Mouse (Mus musculus): ENCODE data around the gene Tapbpl. TPM values are rescaled to one million over a fixed set of nuclear protein-coding genes. Genes with fewer than 3 reads are reported as not detected.

The Tapbpl gene
- polyA plus RNA-seq, 1 experiment from 2014 or later: 1.9 TPM

- H3K9me3 ChIP-seq: no peaks in the 10 kb centered on the region
- H3K4me3 ChIP-seq: no peak overlapping the region
- H3K36me3 ChIP-seq: no peaks in the 10 kb centered on the region
- no peaks in the 10 kb centered on the region for H3K4me1 ChIP-seq
- 87% methylated on average over 10 of the region's 10 CpGs for WGBS
- no peak overlapping the region for H3K27ac ChIP-seq (replicated peaks)
- ATAC-seq (ENCODE audit: low FRiP score, low read depth): no peak
- no peaks in the 10 kb centered on the region for H3K27me3 ChIP-seq
- H3K9ac ChIP-seq (replicated peaks): no peak overlapping the region
- H3K4me2 ChIP-seq (replicated peaks): no peak overlapping the region
These were observed 28.4 kb upstream of the Tapbpl start for GRCm38 (mm10) chr6:125260006-125260555.

GRCm38 (mm10) chr6:125256222-125256966 is 24.7 kb upstream of the Tapbpl start:
- WGBS: 79% methylated on average over 8 of the region's 8 CpGs

GRCm38 (mm10) chr6:125255516-125256044 is 23.9 kb upstream of the Tapbpl start:
- H3K4me3 ChIP-seq: no peak overlapping the region
- no peak overlapping the region for H3K27ac ChIP-seq (replicated peaks)
- WGBS: 85% methylated on average over 7 of the region's 7 CpGs
- H3K9ac ChIP-seq (replicated peaks): no peak overlapping the region
- H3K4me1 ChIP-seq: no peaks in the 10 kb centered on the region
- ATAC-seq (ENCODE audit: low FRiP score, low read depth): no peak
- no peaks in the 10 kb centered on the region for H3K27me3 ChIP-seq
- no peaks in the 10 kb centered on the region for H3K9me3 ChIP-seq
- no peaks in the 10 kb centered on the region for H3K36me3 ChIP-seq
- H3K4me2 ChIP-seq (replicated peaks): no peak overlapping the region

More at GRCm38 (mm10) chr6:125256222-125256966, 24.7 kb upstream of the Tapbpl start:
- Histone ChIP-seq H3K27me3 (no peaks in the 10 kb centered on the region), H3K27ac (replicated peaks) (no peak overlapping the region), H3K4me2 (replicated peaks) (no peak overlapping the region), H3K9ac (replicated peaks) (no peak overlapping the region), H3K9me3 (no peaks in the 10 kb centered on the region), H3K4me1 (no peaks in the 10 kb centered on the region), H3K36me3 (no peaks in the 10 kb centered on the region), H3K4me3 (no peak overlapping the region)
- ATAC-seq (ENCODE audit: low FRiP score, low read depth): no peak

- no peak overlapping the region for H3K4me3 ChIP-seq
- no peak overlapping the region for H3K27ac ChIP-seq (replicated peaks)
- WGBS: 82% methylated on average over 14 of the region's 14 CpGs
- no peak for ATAC-seq (ENCODE audit: low FRiP score, low read depth)
- no peaks in the 10 kb centered on the region for H3K27me3 ChIP-seq
- H3K4me2 ChIP-seq (replicated peaks): no peak overlapping the region
- H3K36me3 ChIP-seq: no peaks in the 10 kb centered on the region
- no peaks in the 10 kb centered on the region for H3K4me1 ChIP-seq
- H3K9ac ChIP-seq (replicated peaks): no peak overlapping the region
- no peaks in the 10 kb centered on the region for H3K9me3 ChIP-seq
These were observed 22.4 kb upstream of the Tapbpl start for GRCm38 (mm10) chr6:125253863-125254715.

- Histone ChIP-seq H3K36me3 (no peaks in the 10 kb centered on the region), H3K4me2 (replicated peaks) (no peak overlapping the region), H3K9me3 (no peaks in the 10 kb centered on the region), H3K4me1 (no peaks in the 10 kb centered on the region), H3K27me3 (no peaks in the 10 kb centered on the region), H3K4me3 (no peak overlapping the region), H3K27ac (replicated peaks) (no peak overlapping the region), H3K9ac (replicated peaks) (no peak overlapping the region)
- 93% methylated on average over 8 of the region's 8 CpGs for WGBS
- ATAC-seq (ENCODE audit: low FRiP score, low read depth): no peak
These were observed 21.1 kb upstream of the Tapbpl start for GRCm38 (mm10) chr6:125252711-125253110.

- no peaks in the 10 kb centered on the region for H3K9me3 ChIP-seq
- H3K4me2 ChIP-seq (replicated peaks): no peak overlapping the region
- H3K27ac ChIP-seq (replicated peaks): no peak overlapping the region
- WGBS: 90% methylated on average over 3 of the region's 3 CpGs
- no peak overlapping the region for H3K4me3 ChIP-seq
- no peaks in the 10 kb centered on the region for H3K4me1 ChIP-seq
- ATAC-seq (ENCODE audit: low FRiP score, low read depth): no peak
- H3K27me3 ChIP-seq: no peaks in the 10 kb centered on the region
- no peak overlapping the region for H3K9ac ChIP-seq (replicated peaks)
- H3K36me3 ChIP-seq: no peaks in the 10 kb centered on the region
These were observed 20.6 kb upstream of the Tapbpl start for GRCm38 (mm10) chr6:125252285-125252684.

GRCm38 (mm10) chr6:125244551-125244950 is 12.9 kb upstream of the Tapbpl start:
- H3K4me3 ChIP-seq: no peak overlapping the region
- H3K9ac ChIP-seq (replicated peaks): no peak overlapping the region
- H3K27ac ChIP-seq (replicated peaks): no peak overlapping the region
- ATAC-seq (ENCODE audit: low FRiP score, low read depth): no peak
- no peak overlapping the region for H3K4me2 ChIP-seq (replicated peaks)
- H3K36me3 ChIP-seq: no peaks in the 10 kb centered on the region
- 56% methylated on average over 1 of the region's 1 CpGs for WGBS
- no peaks in the 10 kb centered on the region for H3K9me3 ChIP-seq
- no peaks in the 10 kb centered on the region for H3K27me3 ChIP-seq
- no peaks in the 10 kb centered on the region for H3K4me1 ChIP-seq

GRCm38 (mm10) chr6:125241566-125241965 is 9.9 kb upstream of the Tapbpl start:
- H3K9me3 ChIP-seq: no peaks in the 10 kb centered on the region
- H3K36me3 ChIP-seq: no peaks in the 10 kb centered on the region
- ATAC-seq (ENCODE audit: low FRiP score, low read depth): no peak
- no peak overlapping the region for H3K4me3 ChIP-seq
- H3K9ac ChIP-seq (replicated peaks): no peak overlapping the region
- 85% methylated on average over 8 of the region's 8 CpGs for WGBS
- H3K4me1 ChIP-seq: peaks cover 2% of the 10 kb centered on the region; the same call in 1 of the 2 replicates
- H3K27ac ChIP-seq (replicated peaks): no peak overlapping the region
- H3K4me2 ChIP-seq (replicated peaks): no peak overlapping the region
- no peaks in the 10 kb centered on the region for H3K27me3 ChIP-seq

GRCm38 (mm10) chr6:125240617-125241016 is 9.0 kb upstream of the Tapbpl start:
- Histone ChIP-seq H3K36me3 (no peaks in the 10 kb centered on the region), H3K27ac (replicated peaks) (no peak overlapping the region), H3K9me3 (no peaks in the 10 kb centered on the region), H3K9ac (replicated peaks) (no peak overlapping the region), H3K4me1 (peaks cover 7% of the 10 kb centered on the region; the same call in 1 of the 2 replicates), H3K27me3 (no peaks in the 10 kb centered on the region), H3K4me3 (no peak overlapping the region), H3K4me2 (replicated peaks) (no peak overlapping the region)
- 86% methylated on average over 5 of the region's 5 CpGs for WGBS
- ATAC-seq (ENCODE audit: low FRiP score, low read depth): no peak

GRCm38 (mm10) chr6:125239547-125239946 is 7.9 kb upstream of the Tapbpl start:
- ATAC-seq (ENCODE audit: low FRiP score, low read depth): no peak
- H3K36me3 ChIP-seq: no peaks in the 10 kb centered on the region
- no peak overlapping the region for H3K4me3 ChIP-seq
- H3K27ac ChIP-seq (replicated peaks): no peak overlapping the region
- no peaks in the 10 kb centered on the region for H3K9me3 ChIP-seq
- H3K4me1 ChIP-seq: peaks cover 7% of the 10 kb centered on the region; the same call in 1 of the 2 replicates
- no peak overlapping the region for H3K9ac ChIP-seq (replicated peaks)
- no peak overlapping the region for H3K4me2 ChIP-seq (replicated peaks)
- no peaks in the 10 kb centered on the region for H3K27me3 ChIP-seq
- 93% methylated on average over 5 of the region's 5 CpGs for WGBS

GRCm38 (mm10) chr6:125238396-125238795 is 6.7 kb upstream of the Tapbpl start:
- peaks cover 7% of the 10 kb centered on the region; the same call in 1 of the 2 replicates for H3K4me1 ChIP-seq
- no peak overlapping the region for H3K27ac ChIP-seq (replicated peaks)
- H3K9ac ChIP-seq (replicated peaks): no peak overlapping the region
- no peaks in the 10 kb centered on the region for H3K27me3 ChIP-seq
- no peak overlapping the region for H3K4me3 ChIP-seq
- no peak for ATAC-seq (ENCODE audit: low FRiP score, low read depth)
- no peak overlapping the region for H3K4me2 ChIP-seq (replicated peaks)
- 87% methylated on average over 6 of the region's 6 CpGs for WGBS
- H3K9me3 ChIP-seq: no peaks in the 10 kb centered on the region
- no peaks in the 10 kb centered on the region for H3K36me3 ChIP-seq

- Histone ChIP-seq H3K27ac (replicated peaks) (no peak overlapping the region), H3K4me2 (replicated peaks) (no peak overlapping the region), H3K36me3 (no peaks in the 10 kb centered on the region), H3K9me3 (no peaks in the 10 kb centered on the region), H3K4me3 (no peak overlapping the region), H3K4me1 (peaks cover 7% of the 10 kb centered on the region; the same call in 1 of the 2 replicates), H3K9ac (replicated peaks) (no peak overlapping the region), H3K27me3 (no peaks in the 10 kb centered on the region)
- ATAC-seq (ENCODE audit: low FRiP score, low read depth): no peak
- WGBS: 92% methylated on average over 4 of the region's 4 CpGs
These were observed 5.8 kb upstream of the Tapbpl start for GRCm38 (mm10) chr6:125237421-125237820.

Data from midbrain, embryonic 12.5 days (tissue).